Mouse (Mus musculus) brain, embryonic 18.5 days (tissue): Measurements from ENCODE around the gene Ppfibp2.

ENCODE experiments used
- DNase-seq: peaks from one replicate; pipeline ENCODE4 v3.0.0-alpha.2; 2012; ENCODE audit warnings: low read depth, low spot score

The Ppfibp2 gene

GRCm38 (mm10) chr7:107702461-107703380 lies 107.7 kb downstream of the Ppfibp2 start:
- no peak for DNase-seq

DNA sequence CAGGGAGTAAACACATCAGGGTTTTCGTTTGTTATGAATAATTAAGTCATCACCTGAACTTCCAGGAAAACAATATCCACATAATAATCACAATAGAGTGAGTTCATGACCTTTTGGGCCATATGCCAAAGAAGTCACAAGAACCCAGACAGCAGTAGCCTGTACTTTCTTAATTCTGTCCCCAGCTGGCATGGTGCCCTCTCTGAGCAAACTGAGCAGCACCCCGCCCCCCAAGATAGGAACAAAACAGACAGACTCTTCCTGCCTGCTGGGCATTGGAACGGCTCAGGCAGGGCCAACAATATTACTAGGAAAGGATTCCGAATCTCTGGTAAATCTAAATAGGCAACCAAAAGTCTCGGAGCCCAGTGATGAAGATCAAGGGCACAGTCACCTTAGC lies 110.9 kb downstream of the Ppfibp2 start:
- no peak for DNase-seq

- no peak for DNase-seq
These were observed 112.6 kb downstream of the Ppfibp2 start for GRCm38 (mm10) chr7:107707650-107708049.

GRCm38 (mm10) chr7:107708491-107709112 lies 113.6 kb downstream of the Ppfibp2 start:
- peak; percentile 14 for DNase-seq

GRCm38 (mm10) chr7:107712743-107713142 lies 117.7 kb downstream of the Ppfibp2 start:
- DNase-seq, result no peak

GRCm38 (mm10) chr7:107714067-107714466 lies 119.1 kb downstream of the Ppfibp2 start:
- DNase-seq, result no peak

DNA sequence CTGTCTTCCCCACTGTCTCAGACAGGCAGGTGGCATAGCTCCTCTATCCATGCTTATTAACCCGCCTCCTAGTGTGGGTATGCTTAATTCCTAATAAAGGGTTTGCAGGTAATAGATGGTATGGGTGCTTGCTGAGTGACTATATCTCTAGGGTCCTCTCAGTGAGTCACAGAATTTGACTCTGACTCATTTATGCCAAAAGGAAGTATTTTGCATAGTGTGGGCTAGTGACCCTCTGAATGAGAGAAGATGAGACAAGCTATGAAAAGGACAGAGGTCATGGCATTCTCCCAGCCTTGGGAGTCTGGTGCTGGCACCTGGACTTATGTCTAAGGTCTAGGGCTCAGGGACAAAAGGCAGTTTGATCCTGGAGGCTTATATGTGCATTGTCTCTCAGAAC lies 125.8 kb downstream of the Ppfibp2 start:
- no peak for DNase-seq

- no peak for DNase-seq
These were observed 127.5 kb downstream of the Ppfibp2 start for GRCm38 (mm10) chr7:107722536-107722935.

DNA sequence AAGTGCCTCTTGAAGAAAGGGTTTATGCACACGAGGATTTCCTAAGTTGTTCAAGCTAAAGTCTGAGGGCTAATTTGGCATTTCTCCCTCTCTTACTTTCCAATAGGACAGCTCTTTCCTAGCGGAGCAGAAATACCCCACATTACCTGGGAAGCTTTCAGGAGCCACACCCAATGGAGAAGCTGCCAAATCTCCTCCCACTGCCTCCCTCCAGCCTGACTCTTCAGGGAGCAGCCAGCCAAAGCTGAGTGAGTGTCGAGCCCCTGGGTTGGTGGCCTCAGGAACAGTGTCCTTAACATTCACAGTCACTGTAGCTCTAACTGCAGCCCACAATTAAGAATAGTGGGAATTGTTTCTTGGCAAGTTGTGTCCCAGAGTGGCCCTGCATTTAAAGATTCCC lies 132.5 kb downstream of the Ppfibp2 start:
- DNase-seq, result no peak

DNA sequence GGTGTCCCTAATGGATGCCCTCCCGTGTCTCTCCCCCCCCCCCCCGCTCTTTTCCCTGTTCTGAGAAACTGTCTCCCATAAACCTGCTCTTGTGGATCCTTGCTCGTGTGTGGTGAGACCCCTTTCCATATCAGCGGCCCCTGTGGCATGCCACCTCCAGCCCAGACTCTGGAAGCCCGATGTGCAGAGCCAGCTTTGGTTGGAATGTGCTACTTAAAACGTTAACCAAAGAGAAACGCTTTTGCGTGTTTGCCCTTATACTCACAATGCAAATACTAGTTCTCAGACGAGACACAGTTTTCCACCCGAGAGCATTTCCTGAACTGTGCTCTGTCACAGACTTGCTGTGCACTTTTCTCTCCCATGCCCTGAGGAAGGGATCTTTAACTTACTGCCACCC lies 135.6 kb downstream of the Ppfibp2 start:
- no peak for DNase-seq

- no peak for DNase-seq
These were observed 138.2 kb downstream of the Ppfibp2 start for GRCm38 (mm10) chr7:107733162-107733561.

- no peak for DNase-seq
These were observed 143.7 kb downstream of the Ppfibp2 start for GRCm38 (mm10) chr7:107738726-107739125.

DNA sequence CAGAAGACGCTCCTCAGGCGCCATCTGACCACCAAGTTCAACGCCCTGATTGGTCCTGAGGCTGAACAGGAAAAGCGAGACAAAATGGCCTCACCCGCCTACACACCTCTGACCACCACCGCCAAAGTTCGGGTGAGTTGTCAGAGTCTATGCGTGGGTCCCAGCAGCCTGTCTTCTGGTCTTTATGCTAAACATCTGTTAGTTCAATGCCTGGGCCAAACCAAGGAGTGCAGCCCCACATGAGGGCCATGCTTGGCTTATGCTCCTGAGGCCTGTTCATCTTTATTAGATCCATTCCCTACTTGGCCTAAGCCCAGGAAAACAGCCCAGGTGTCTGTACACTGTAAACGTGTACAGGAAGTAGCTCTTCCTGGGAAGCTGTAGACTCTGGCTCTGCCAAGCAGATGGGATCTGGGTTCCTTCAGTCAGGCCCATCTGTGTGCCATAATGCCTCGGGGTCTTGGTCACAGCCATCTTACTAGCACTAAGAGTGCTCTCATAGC lies 148.0 kb downstream of the Ppfibp2 start:
- no peak for DNase-seq

DNA sequence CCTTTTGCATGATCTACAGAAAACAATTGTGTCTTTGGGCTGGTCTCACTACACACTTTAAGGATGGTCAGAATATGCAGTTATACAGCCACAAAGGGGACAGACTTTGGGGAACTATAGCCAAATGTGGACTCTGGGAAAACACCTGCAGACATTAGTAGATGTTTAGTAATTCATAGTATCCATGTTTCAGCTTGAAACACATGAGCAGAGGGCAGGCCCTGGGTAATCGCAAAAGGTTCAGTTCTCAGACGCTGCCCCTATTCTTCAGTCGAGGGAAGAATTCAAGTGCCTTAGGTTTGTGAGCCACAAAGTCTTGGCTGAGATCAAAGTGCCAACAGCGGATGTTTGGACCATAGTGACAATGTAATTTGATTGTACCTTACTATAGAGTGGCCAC lies 149.4 kb downstream of the Ppfibp2 start:
- DNase-seq, result no peak

DNA sequence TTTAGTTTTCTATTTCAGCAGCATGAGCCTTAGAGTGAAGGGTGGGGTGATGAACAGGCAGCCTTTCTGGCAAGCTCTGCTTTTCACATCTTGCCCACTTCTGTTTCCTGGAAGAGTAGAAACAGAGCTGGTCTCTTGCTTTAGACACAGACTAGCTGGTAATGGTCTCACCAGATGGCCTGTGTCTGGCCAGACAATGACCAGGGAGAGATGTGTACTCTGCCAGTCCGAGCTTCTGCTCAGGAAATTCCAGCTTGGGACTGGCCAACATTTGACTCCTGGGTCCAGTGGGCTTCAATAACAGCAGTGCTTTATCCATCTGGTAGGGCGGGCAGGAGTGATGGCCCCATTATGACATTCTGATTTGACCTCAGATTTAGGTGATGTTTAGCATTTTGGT lies 150.1 kb downstream of the Ppfibp2 start:
- DNase-seq, result no peak

DNA sequence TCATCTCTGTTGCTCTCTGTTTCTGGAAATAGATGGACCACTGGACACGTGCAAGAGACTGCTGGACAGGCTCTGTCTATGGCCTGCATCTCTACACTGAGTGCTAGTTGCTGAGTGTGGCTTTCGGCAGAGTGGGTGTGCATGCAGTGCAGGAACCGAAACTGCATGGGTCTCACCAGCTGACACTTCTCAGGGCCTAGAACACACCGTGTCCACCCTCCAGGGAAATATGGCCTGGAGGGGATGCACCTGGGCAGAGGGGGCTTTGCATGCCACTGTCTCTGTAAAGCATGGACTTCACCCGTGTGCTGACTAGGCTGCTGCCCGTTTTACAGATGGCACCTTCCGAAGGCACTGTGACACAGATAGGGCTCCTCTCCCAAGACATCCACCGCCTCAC lies 151.0 kb downstream of the Ppfibp2 start:
- no peak for DNase-seq

DNA sequence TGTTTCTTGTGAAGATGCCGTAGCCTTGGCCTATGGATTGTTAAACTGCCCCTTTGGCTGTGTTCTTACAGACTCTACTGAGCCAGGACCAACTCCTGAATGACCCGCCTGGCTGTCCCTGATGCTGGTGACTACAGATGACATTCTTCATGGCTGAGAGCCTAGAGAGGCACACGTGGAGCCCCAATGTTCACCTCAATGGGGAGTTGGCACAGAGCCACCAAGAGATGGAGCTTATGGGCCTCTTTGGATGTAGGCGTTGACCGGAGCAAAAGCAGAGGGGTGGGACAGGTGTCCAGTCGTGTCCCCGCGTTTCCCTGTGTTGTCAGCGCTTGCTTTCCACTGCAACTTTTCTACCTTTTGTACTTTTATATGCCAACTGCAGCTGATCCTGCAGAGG lies 152.5 kb downstream of the Ppfibp2 start:
- no peak for DNase-seq

DNA sequence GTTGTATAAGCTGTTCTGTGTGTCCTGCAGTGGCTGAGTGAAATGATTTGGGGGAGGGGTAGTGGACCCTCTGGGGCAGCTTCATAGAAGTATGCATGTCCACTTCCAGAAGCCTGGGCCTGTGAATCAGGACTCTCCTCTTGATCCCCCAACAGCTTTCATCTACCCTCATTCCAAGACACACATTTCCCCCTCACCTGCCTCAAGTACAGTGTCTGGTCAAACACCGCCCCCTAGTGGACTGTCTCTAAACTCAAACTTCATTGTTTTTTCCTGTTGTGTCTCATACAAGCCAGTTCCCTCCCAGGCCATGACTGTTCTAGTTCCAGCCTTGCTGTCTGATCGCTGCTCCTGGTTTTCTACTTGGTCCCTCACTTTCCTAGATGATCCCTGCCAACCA lies 152.9 kb downstream of the Ppfibp2 start:
- DNase-seq, result no peak

- no peak for DNase-seq
These were observed 154.3 kb downstream of the Ppfibp2 start for GRCm38 (mm10) chr7:107749270-107749669.

DNA sequence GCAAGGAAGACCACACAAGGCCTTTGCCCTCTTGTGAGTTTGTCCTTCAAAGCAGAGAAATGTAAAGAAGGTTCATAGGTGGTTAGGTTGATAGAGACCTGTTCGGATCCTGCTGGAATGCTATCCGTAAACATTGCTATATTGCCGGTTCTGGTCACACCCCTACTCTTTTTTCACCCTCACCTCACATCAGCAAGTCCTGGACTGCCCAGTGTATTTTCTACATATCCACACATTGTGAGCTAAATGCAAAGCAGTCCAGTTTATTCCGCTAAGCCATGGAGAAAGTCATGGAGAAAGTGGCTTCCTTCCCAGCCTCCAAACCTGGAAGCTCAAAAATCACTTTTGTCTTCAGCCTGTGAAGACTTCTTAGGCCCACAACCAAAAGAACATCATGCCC lies 154.7 kb downstream of the Ppfibp2 start:
- no peak for DNase-seq

DNA sequence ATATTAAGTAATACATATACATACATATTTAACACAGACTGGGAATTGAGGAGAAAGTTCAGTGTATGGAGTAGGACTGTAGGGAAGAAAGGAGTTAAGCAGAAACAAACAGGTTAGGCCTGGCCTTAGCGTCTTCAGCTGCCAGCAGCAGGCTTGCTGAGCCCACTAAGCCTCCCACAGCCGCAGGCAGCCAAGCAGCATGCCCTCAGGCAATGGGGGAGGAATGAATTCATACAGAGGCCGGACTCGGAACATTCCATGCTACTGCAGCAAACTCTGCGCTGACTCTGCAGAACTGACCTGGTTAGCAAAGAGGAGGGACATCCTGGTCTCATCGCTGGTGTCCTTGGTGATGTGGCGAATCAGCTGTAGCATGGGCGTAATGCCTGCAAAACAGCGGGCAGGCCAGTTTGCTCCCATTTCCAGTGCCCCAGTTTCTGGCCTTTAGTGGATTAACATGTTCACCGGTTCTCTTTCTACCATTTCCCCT lies 157.1 kb downstream of the Ppfibp2 start:
- DNase-seq, result no peak

- no peak for DNase-seq
These were observed 160.9 kb downstream of the Ppfibp2 start for GRCm38 (mm10) chr7:107755905-107756304.

DNA sequence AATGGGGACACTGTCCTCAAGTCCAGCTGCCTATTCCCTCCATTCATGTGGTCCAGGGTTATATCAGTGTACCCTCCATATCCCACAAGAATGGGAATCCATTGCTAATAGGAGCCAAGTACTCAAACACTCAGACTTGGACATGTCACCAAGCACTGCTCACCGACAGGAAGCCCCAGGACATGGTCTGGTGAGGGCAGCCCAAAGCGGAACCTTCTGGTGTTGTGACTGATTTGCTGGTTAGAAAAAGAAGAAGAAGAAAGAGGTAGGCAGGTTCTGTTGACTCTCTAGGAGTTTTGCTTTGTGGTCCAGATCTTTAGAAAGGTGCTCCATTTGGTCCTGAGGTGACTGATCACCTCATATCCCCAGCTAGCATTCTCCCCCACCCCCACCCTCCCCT lies 161.7 kb downstream of the Ppfibp2 start:
- no peak for DNase-seq
